Mouse (Mus musculus) MEL-GATA-1-ER (cell line): ENCODE results near the gene Esp18.

Experiments used
- DNase-seq: peaks from one replicate; pipeline ENCODE4 v3.0.0-alpha.2; 2012; ENCODE audit warnings: low read depth; ENCODE audit errors: extremely low read depth

Esp18 gene

GRCm38 (mm10) chr17:39406059-39406458 lies at the start of gene Esp18:
TSS of gene Esp18 (plus strand) at chr17:39406359.
- DNase-seq, result no peak

- DNase-seq, result peak; percentile 8
Observed at GRCm38 (mm10) chr17:39363316-39363715, 42.8 kb upstream of the Esp18 start.
